Mouse (Mus musculus) spleen, adult 2 months (tissue): ENCODE data around the gene Plekhg1.

Experiments
- CTCF ChIP-seq: fragments of 200-500 bp; IDR thresholded peaks from 2 replicates; pipeline ENCODE4 v1.5.1; 2011; ENCODE audit warnings: mild to moderate bottlenecking, inconsistent platforms; ENCODE audit not compliant: insufficient read depth, insufficient read length, insufficient replicate concordance; ENCODE audit errors: extremely low read depth
- POLR2A ChIP-seq: fragments of 200-500 bp; IDR thresholded peaks from 2 replicates; pipeline ENCODE4 v1.6.1; 2011; ENCODE audit warnings: low read depth, low read length, inconsistent platforms

- no peak for TF ChIP-seq CTCF
- no peak for TF ChIP-seq POLR2A
Observed at GRCm38 (mm10) chr10:3851461-3851860, 111.3 kb downstream of the Plekhg1 start.
